In the genomic region with DNA sequence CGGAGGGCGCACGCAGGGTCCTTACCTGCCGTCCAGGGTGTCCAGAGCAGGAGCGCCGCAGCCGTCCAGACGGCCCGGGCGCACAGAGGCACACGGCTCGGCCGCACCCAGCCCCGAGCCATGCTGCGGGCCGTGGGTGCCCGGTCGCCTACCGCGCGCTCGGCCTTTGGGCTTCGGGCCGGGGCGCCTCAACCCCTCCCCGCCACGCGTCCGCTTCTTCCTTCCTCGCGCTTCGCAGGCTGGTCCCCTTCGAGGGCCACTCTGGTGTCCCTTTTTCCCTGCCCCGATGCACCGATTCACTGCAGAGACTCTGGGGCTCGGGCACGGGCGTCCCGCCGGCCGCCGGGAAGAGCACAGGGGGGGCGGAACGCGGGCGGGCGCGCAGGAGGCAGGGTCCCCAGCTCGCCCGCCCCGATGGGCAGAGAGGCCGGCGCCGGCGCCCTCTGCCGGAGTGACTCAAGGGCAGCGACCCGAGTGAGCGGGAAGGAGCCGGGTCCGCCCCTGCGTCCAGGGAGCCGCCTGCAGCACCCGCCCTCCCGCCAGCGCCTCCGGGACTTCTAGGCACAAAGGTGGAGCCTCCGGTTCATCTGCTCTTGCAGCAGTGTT, we compare ENCODE assay signal across 8 mouse cellular contexts. TPM values are rescaled to one million over a fixed set of nuclear protein-coding genes. Genes with fewer than 3 reads are reported as not detected.
DNase-seq lines count a peak whose midpoint lies in the region; ATAC-seq and TF ChIP-seq lines count a peak whose summit lies in the region.

A gene (minus strand): TSS at position 369 of the 606 bp plus-strand sequence.

- no peak for DNase-seq in thymus, adult 2 months
- DNase-seq in thymus, postnatal 0 days (ENCODE audit: low spot score), result no peak
- peak; percentile 64 for DNase-seq in forebrain, postnatal 0 days
- DNase-seq in hindbrain, embryonic 11.5 days (ENCODE audit: low spot score), result peak; percentile 88
- DNase-seq in spleen, adult 12 weeks (ENCODE audit: low spot score), result no peak
- DNase-seq in right cerebral cortex, postnatal 36 days (ENCODE audit: low spot score in 2 of 2), result no peak

- WGBS in thymus, adult 2 months, result 3% methylated on average over 68 of the region's 68 CpGs
- WGBS in forebrain, postnatal 0 days, result 2% methylated on average over 62 of the region's 68 CpGs
- under 1% methylated on average over 66 of the region's 68 CpGs for WGBS in hindbrain, embryonic 11.5 days
- WGBS in liver, embryonic 12.5 days (ENCODE audit: insufficient replicate concordance), result 2% methylated on average over 62 of the region's 68 CpGs
- WGBS in neural tube, embryonic 15.5 days, result 0% methylated on average over 63 of the region's 68 CpGs

- no peaks in the 10 kb centered on the region for H3K9me3 ChIP-seq in forebrain, postnatal 0 days (ENCODE audit: low read length)
- H3K9me3 ChIP-seq in hindbrain, embryonic 11.5 days (ENCODE audit: control insufficient read depth, low read length), result no peaks in the 10 kb centered on the region
- H3K9me3 ChIP-seq in liver, embryonic 12.5 days (replicated peaks), result no peaks in the 10 kb centered on the region
- H3K9me3 ChIP-seq in neural tube, embryonic 15.5 days (replicated peaks), result no peaks in the 10 kb centered on the region

- no peak within 1 kb of the TSS for H3K27ac ChIP-seq in thymus, adult 2 months (ENCODE audit: control insufficient read depth, insufficient read depth, low read length)
- H3K27ac ChIP-seq in forebrain, postnatal 0 days (ENCODE audit: low read depth, low read length), result no peak within 1 kb of the TSS
- peak within 1 kb of the TSS; percentile 60; the same call in 1 of the 2 replicates for H3K27ac ChIP-seq in hindbrain, embryonic 11.5 days (ENCODE audit: low read depth, low read length)
- H3K27ac ChIP-seq in liver, embryonic 12.5 days, result no peak within 1 kb of the TSS
- 0 out of 2 replicates have a peak within 1 kb of the TSS, but pooled peaks have one; percentile 20 for H3K27ac ChIP-seq in neural tube, embryonic 15.5 days (replicated peaks)

- no peaks in the 10 kb centered on the region for H3K36me3 ChIP-seq in thymus, adult 2 months (ENCODE audit: control insufficient read depth, insufficient read depth, low read length)
- H3K36me3 ChIP-seq in forebrain, postnatal 0 days (ENCODE audit: insufficient read depth), result no peaks in the 10 kb centered on the region
- H3K36me3 ChIP-seq in hindbrain, embryonic 11.5 days (ENCODE audit: control insufficient read depth, insufficient read depth, low read length), result no peaks in the 10 kb centered on the region
- H3K36me3 ChIP-seq in liver, embryonic 12.5 days, result no peaks in the 10 kb centered on the region
- H3K36me3 ChIP-seq in neural tube, embryonic 15.5 days, result no peaks in the 10 kb centered on the region

- ATAC-seq in forebrain, postnatal 0 days, result peak; percentile 82
- ATAC-seq in hindbrain, embryonic 11.5 days (ENCODE audit: low FRiP score), result peak; percentile 76
- ATAC-seq in liver, embryonic 12.5 days, result no peak
- peak; percentile 79; the same call in 1 of the 2 replicates for ATAC-seq in neural tube, embryonic 15.5 days (ENCODE audit: low FRiP score)

- peak; percentile 11; the same call in 1 of the 2 replicates for TF ChIP-seq CTCF in thymus, adult 2 months (IDR thresholded peaks at IDR 0.05; ENCODE audit: borderline replicate concordance, control insufficient read depth, extremely low read depth, insufficient read depth, low read length, poor library complexity)
- TF ChIP-seq CTCF in forebrain, postnatal 0 days (IDR thresholded peaks at IDR 0.05; ENCODE audit: low read depth), result peak; percentile 61

- peaks cover 7% of the 10 kb centered on the region; the same call in 1 of the 2 replicates for H3K27me3 ChIP-seq in thymus, adult 2 months (ENCODE audit: control insufficient read depth, insufficient read depth, low read length)
- H3K27me3 ChIP-seq in forebrain, postnatal 0 days (ENCODE audit: insufficient read depth, low read length), result peaks cover 11% of the 10 kb centered on the region; the same call in 1 of the 2 replicates
- H3K27me3 ChIP-seq in hindbrain, embryonic 11.5 days (ENCODE audit: control insufficient read depth, insufficient read depth, low read length), result peaks cover 7% of the 10 kb centered on the region
- H3K27me3 ChIP-seq in liver, embryonic 12.5 days (replicated peaks), result peaks cover 72% of the 10 kb centered on the region
- H3K27me3 ChIP-seq in neural tube, embryonic 15.5 days (replicated peaks), result peaks cover 30% of the 10 kb centered on the region

- peak within 1 kb of the TSS; percentile 81 for H3K4me2 ChIP-seq in forebrain, postnatal 0 days (ENCODE audit: low read depth)
- peak within 1 kb of the TSS; percentile 78 for H3K4me2 ChIP-seq in hindbrain, embryonic 11.5 days (replicated peaks; ENCODE audit: low read depth, low read length)
- peak within 1 kb of the TSS; percentile 61 for H3K4me2 ChIP-seq in liver, embryonic 12.5 days
- H3K4me2 ChIP-seq in neural tube, embryonic 15.5 days, result peak within 1 kb of the TSS; percentile 58

- 0 out of 2 replicates have a peak within 1 kb of the TSS, but pooled peaks have one; percentile 4 for H3K4me3 ChIP-seq in thymus, adult 2 months (ENCODE audit: control insufficient read depth, insufficient read depth, low read length)
- H3K4me3 ChIP-seq in forebrain, postnatal 0 days (ENCODE audit: low read depth, low read length), result peak within 1 kb of the TSS; percentile 46
- peak within 1 kb of the TSS; percentile 61 for H3K4me3 ChIP-seq in hindbrain, embryonic 11.5 days (ENCODE audit: low read depth, low read length)
- H3K4me3 ChIP-seq in liver, embryonic 12.5 days, result peak within 1 kb of the TSS; percentile 45
- peak within 1 kb of the TSS; percentile 46 for H3K4me3 ChIP-seq in neural tube, embryonic 15.5 days (replicated peaks)

- no peak for TF ChIP-seq POLR2A in thymus, adult 2 months (IDR thresholded peaks at IDR 0.05; ENCODE audit: control insufficient read depth, extremely low read depth, insufficient read depth, low read length, poor library complexity)

- H3K9ac ChIP-seq in forebrain, postnatal 0 days, result peak within 1 kb of the TSS; percentile 53
- H3K9ac ChIP-seq in hindbrain, embryonic 11.5 days (ENCODE audit: low read depth, low read length), result peak within 1 kb of the TSS; percentile 67
- H3K9ac ChIP-seq in liver, embryonic 12.5 days, result 0 out of 2 replicates have a peak within 1 kb of the TSS, but pooled peaks have one; percentile 6
- H3K9ac ChIP-seq in neural tube, embryonic 15.5 days (replicated peaks), result peak within 1 kb of the TSS; percentile 45

- H3K4me1 ChIP-seq in thymus, adult 2 months (replicated peaks; ENCODE audit: control insufficient read depth, insufficient read depth, low read length), result no peaks in the 10 kb centered on the region
- H3K4me1 ChIP-seq in forebrain, postnatal 0 days (ENCODE audit: insufficient read depth), result peaks cover 3% of the 10 kb centered on the region; the same call in 1 of the 2 replicates
- peaks cover 3% of the 10 kb centered on the region; the same call in 1 of the 2 replicates for H3K4me1 ChIP-seq in hindbrain, embryonic 11.5 days (replicated peaks; ENCODE audit: control insufficient read depth, insufficient read depth, low read length)
- no peaks in the 10 kb centered on the region for H3K4me1 ChIP-seq in liver, embryonic 12.5 days
- H3K4me1 ChIP-seq in neural tube, embryonic 15.5 days, result peaks cover 16% of the 10 kb centered on the region

RNA-seq across cellular contexts. Expression of the gene that starts here (rescaled TPM):
- polyA plus RNA-seq in thymus, adult 2 months (2012; rRNA removed), result 0.65 and 0.71 TPM in 2 replicates
- polyA plus RNA-seq in thymus, postnatal 0 days (2015; fragmentation: Nextera tagmentation; extraction: Ambion mirVana), result 0.61 and 0.80 TPM in 2 replicates
- total RNA-seq in forebrain, postnatal 0 days (2014; rRNA removed), result 2.5 and 5.3 TPM in 2 replicates
- polyA plus RNA-seq in forebrain, postnatal 0 days (2015; fragmentation: Nextera tagmentation; extraction: Ambion mirVana), result 1.8 and 2.4 TPM in 2 replicates
- 5.4 TPM in 2 replicates for polyA plus RNA-seq in hindbrain, embryonic 11.5 days (2014; fragmentation: Nextera tagmentation; extraction: Ambion mirVana)
- 1.5 TPM in 2 replicates for polyA plus RNA-seq in liver, embryonic 12.5 days (2016; fragmentation: Nextera tagmentation; extraction: Ambion mirVana)
- 3.4 and 4.8 TPM in 2 replicates for polyA plus RNA-seq in neural tube, embryonic 15.5 days (2015; fragmentation: Nextera tagmentation; extraction: Ambion mirVana)

Comparison
In these comparisons a context has a peak if more than half of its experiments do, and no peak if none do; other contexts are left out.
1. DNase-seq: peak in forebrain, postnatal 0 days (single experiment) and hindbrain, embryonic 11.5 days (single experiment); none in thymus, adult 2 months (single experiment), thymus, postnatal 0 days (single experiment), spleen, adult 12 weeks (single experiment) and right cerebral cortex, postnatal 36 days (0 of 2).
2. H3K27ac ChIP-seq: peak in hindbrain, embryonic 11.5 days (single experiment) and neural tube, embryonic 15.5 days (single experiment); none in thymus, adult 2 months (single experiment), forebrain, postnatal 0 days (single experiment) and liver, embryonic 12.5 days (single experiment).
3. H3K4me3 ChIP-seq: peak in every context shown above with its lines; median percentile 61 in hindbrain, embryonic 11.5 days; 46 in forebrain, postnatal 0 days; 46 in neural tube, embryonic 15.5 days; 45 in liver, embryonic 12.5 days; 4 in thymus, adult 2 months.
4. H3K9ac ChIP-seq: peak in every context shown above with its lines; median percentile 67 in hindbrain, embryonic 11.5 days; 53 in forebrain, postnatal 0 days; 45 in neural tube, embryonic 15.5 days; 6 in liver, embryonic 12.5 days.
5. Peak in every context shown above with its lines, with median percentiles within 50 percentile points of each other: H3K4me2 ChIP-seq.